Mouse (Mus musculus) liver, embryonic 12.5 days (tissue): ENCODE measurements at regions not wholly inside any gene's neighbourhood (a gene's known extent, or its start where the extent isn't known, plus 50 kb on each side); places are given as distances from the start of the nearest gene placed in this dataset.
A peak's percentile ranks its signal among the peaks of the same experiment; 100 is the strongest.

Experiments
- ATAC-seq: fragments of 200-750 bp; cut with Nextera tagmentation; 2 replicates; pipeline ENCODE4 v1.8.0; 2017; ENCODE audit warnings: moderate number of reproducible peaks, mild to moderate bottlenecking, moderate library complexity
- H3K27ac ChIP-seq: fragments of 300-500 bp; sonication (generic); 2 replicates; pipeline ENCODE4 v1.5.1; 2016; ENCODE audit warnings: mild to moderate bottlenecking
- H3K27me3 ChIP-seq: fragments of 300-500 bp; sonication (generic); replicated peaks from 2 replicates; pipeline ENCODE4 v1.6.1; 2016; ENCODE audit warnings: mild to moderate bottlenecking, moderate library complexity
- H3K36me3 ChIP-seq: fragments of 300-500 bp; sonication (generic); 2 replicates; pipeline ENCODE4 v1.6.1; 2016; ENCODE audit warnings: mild to moderate bottlenecking, moderate library complexity
- H3K4me1 ChIP-seq: fragments of 300-500 bp; sonication (generic); 2 replicates; pipeline ENCODE4 v1.6.1; 2016
- H3K4me2 ChIP-seq: fragments of 300-500 bp; sonication (generic); 2 replicates; pipeline ENCODE4 v1.6.1; 2016; ENCODE audit warnings: mild to moderate bottlenecking, moderate library complexity
- H3K4me3 ChIP-seq: fragments of 300-500 bp; sonication (generic); 2 replicates; pipeline ENCODE4 v1.5.1; 2016; ENCODE audit warnings: mild to moderate bottlenecking, moderate library complexity
- H3K9ac ChIP-seq: fragments of 300-500 bp; sonication (generic); 2 replicates; pipeline ENCODE4 v1.6.1; 2016; ENCODE audit warnings: mild to moderate bottlenecking, moderate library complexity
- H3K9me3 ChIP-seq: fragments of 300-500 bp; sonication (generic); replicated peaks from 2 replicates; pipeline ENCODE4 v1.6.1; 2016; ENCODE audit warnings: mild to moderate bottlenecking, moderate library complexity
- WGBS: fragments of 180-500 bp; shearing (Covaris S2); methylation state at CpG from one replicate; pipeline ENCODE4 v1.1.7; 2016; ENCODE audit not compliant: insufficient replicate concordance; 5-methylcytosine and 5-hydroxymethylcytosine counted together

DNA sequence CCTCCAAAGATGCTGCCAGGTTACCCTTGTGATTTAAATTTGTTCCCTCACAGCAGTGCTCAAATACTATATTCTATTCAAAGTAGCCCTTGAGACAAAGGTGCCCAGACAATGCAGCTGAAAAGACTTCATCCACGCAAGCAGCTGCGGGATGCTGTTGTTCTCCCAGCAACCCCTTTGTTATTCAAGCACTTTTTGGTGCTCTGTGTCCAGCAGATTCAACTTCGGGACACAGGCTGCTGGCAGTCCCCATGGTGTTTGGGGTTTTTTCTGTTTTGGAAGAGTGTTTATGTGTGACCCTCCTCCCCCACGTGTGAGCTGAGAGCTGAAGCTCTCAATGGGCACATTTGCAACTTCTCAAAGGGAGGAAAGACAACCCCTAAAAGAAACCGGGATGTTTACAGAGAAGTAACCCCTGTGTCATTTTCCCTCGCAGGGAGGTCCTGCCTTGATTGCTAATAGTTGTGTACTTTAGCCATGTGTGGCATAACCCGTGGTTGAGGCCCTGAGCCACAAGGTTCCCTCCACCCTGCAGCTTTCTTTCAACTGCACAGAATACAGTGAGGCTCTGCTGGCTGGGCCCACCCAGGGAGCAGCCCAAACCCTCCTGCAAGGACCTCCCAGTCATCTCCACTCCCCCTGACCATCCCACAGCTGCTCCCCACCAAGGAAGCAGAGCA, 108.9 kb downstream of the Hsd17b3 start:
- WGBS = 19% methylated on average over 7 of the region's 7 CpGs
- no peaks in the 10 kb centered on the region for H3K27me3 ChIP-seq
- H3K4me3 ChIP-seq = no peak overlapping the region
- H3K4me1 ChIP-seq = peaks cover 5% of the 10 kb centered on the region; the same call in 1 of the 2 replicates
- ATAC-seq = no peak
- no peaks in the 10 kb centered on the region for H3K9me3 ChIP-seq
- no peak overlapping the region for H3K4me2 ChIP-seq
- no peaks in the 10 kb centered on the region for H3K36me3 ChIP-seq
- H3K27ac ChIP-seq = 0 out of 2 replicates have a peak overlapping the region, but pooled peaks have one; percentile 21
- H3K9ac ChIP-seq = no peak overlapping the region

GRCm38 (mm10) chr13:63979581-63979980, 109.4 kb downstream of the Hsd17b3 start:
- Histone ChIP-seq H3K36me3 (no peaks in the 10 kb centered on the region), H3K4me3 (no peak overlapping the region), H3K27ac (no peak overlapping the region), H3K27me3 (no peaks in the 10 kb centered on the region), H3K9me3 (no peaks in the 10 kb centered on the region), H3K9ac (no peak overlapping the region), H3K4me2 (no peak overlapping the region), H3K4me1 (peaks cover 5% of the 10 kb centered on the region; the same call in 1 of the 2 replicates)
- WGBS = 23% methylated on average over 1 of the region's 1 CpGs
- no peak for ATAC-seq

DNA sequence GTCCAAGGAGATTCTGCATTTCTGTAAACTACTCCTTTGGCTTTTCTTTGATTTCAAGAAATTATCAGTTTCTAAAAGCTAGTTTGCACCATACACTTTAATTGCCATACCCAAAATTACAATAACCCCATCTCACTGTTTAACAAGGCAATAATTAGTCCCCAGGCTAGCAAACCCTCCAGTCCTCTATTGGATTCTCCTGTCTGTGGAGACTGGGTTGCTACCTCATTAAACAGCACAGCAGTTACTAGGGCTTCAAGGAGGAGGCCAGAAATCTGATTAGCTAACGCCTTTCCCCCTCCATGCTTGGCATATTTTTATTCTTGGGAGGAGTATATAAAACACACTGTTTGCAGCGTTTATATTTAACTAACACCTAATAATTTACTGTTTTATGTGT, 119.1 kb downstream of the Hsd17b3 start:
- Histone ChIP-seq H3K4me1 (no peaks in the 10 kb centered on the region), H3K9ac (no peak overlapping the region), H3K27me3 (no peaks in the 10 kb centered on the region), H3K36me3 (no peaks in the 10 kb centered on the region), H3K4me3 (no peak overlapping the region), H3K27ac (no peak overlapping the region), H3K4me2 (no peak overlapping the region), H3K9me3 (no peaks in the 10 kb centered on the region)
- WGBS = 70% methylated on average over 2 of the region's 2 CpGs
- no peak for ATAC-seq

DNA sequence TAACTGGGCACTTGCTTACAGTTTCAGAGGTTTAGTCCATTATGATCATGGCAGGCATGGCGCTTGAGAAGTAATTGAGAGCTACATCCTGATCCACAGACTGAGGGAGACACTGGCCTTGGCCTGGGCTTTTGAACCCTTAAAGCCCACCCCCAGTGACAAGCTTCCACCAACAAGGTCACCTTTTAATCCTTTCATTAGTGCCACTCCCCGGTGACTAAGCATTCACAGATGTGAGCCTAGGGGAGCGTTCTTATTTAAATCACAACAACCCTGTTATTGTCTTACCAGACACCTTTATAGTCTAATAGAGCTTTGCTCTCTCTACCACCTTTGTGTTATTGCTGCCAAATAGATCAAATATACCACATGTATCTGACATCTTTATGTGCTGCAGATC, 120.4 kb downstream of the Hsd17b3 start:
- H3K4me2 ChIP-seq = no peak overlapping the region
- no peak overlapping the region for H3K4me3 ChIP-seq
- H3K27me3 ChIP-seq = no peaks in the 10 kb centered on the region
- no peak for ATAC-seq
- H3K9me3 ChIP-seq = no peaks in the 10 kb centered on the region
- no peak overlapping the region for H3K27ac ChIP-seq
- WGBS = 72% methylated on average over 3 of the region's 3 CpGs
- no peaks in the 10 kb centered on the region for H3K36me3 ChIP-seq
- H3K9ac ChIP-seq = no peak overlapping the region
- no peaks in the 10 kb centered on the region for H3K4me1 ChIP-seq

- Histone ChIP-seq H3K4me3 (no peak overlapping the region), H3K9me3 (0 out of 2 replicates have a peak, but pooled peaks cover 10% of the 10 kb centered on the region), H3K4me2 (no peak overlapping the region), H3K27ac (no peak overlapping the region), H3K4me1 (no peaks in the 10 kb centered on the region), H3K9ac (no peak overlapping the region), H3K27me3 (no peaks in the 10 kb centered on the region), H3K36me3 (no peaks in the 10 kb centered on the region)
- 48% methylated on average over 5 of the region's 5 CpGs for WGBS
- no peak for ATAC-seq
Measured at GRCm38 (mm10) chr13:63957098-63957497, 131.9 kb downstream of the Hsd17b3 start.

DNA sequence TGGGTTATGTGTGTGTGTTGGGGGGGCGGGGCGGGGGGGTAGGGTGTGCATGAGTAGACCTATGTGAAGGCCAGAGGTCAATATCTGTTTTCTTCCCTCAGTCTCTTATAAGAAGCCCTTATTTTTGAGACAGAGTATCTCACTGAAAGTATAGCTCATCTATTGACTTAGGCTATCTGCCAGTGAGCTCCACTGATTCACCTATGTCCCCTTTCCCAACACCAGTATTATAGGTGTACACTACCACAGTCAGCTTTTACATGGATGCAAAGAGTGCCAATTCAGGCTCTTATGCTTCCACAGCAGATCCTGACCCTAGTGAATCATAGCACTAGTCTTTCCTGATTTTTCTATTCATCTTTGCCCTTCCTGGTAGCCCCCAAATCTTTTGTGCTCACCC, 134.7 kb downstream of the Hsd17b3 start:
- 0 out of 2 replicates have a peak, but pooled peaks cover 9% of the 10 kb centered on the region for H3K4me1 ChIP-seq
- H3K4me3 ChIP-seq = no peak overlapping the region
- no peak overlapping the region for H3K4me2 ChIP-seq
- H3K27me3 ChIP-seq = no peaks in the 10 kb centered on the region
- H3K9me3 ChIP-seq = 0 out of 2 replicates have a peak, but pooled peaks cover 8% of the 10 kb centered on the region
- WGBS = 80% methylated on average over 2 of the region's 2 CpGs
- H3K36me3 ChIP-seq = no peaks in the 10 kb centered on the region
- no peak for ATAC-seq
- H3K27ac ChIP-seq = no peak overlapping the region
- H3K9ac ChIP-seq = no peak overlapping the region

DNA sequence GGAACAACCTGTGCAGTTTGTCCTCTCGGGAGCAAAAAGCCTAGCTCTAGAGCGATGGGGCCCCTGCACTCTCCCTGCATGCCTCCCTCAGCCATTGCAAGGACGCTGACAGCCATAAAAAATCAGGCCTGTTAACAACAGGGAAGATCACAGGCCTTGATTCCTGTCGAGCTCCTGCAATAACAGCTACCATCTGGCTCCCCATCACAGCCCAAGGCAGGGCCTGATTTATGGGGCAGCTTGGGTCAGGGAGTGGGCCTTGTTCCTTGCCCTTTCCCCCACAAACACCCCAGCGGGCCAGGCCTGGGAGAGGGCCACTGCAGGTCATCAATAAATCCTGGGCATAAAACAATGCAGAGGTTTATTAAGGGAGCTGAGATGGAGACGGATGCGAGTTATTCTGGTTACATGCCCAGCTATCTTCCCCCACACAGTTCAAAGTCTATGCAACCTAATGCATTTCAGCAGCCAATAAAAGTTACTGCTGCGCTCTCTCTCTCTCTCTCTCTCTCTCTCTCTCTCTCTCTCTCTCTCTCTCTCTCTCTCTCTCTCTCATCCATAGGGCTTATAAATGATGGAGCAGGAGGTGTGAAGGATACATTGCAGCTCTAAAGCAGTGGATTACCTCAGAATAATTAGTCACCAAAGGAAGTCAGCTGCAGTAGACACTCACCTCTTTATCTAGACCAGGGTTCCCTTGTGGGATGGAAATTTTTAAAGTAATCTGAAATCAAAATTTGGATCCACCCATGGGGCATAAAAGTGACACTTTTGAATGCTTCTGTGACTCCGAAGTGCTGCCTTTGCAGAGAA, 136.9 kb downstream of the Hsd17b3 start:
- no peak overlapping the region for H3K9ac ChIP-seq
- H3K9me3 ChIP-seq = no peaks in the 10 kb centered on the region
- H3K4me2 ChIP-seq = no peak overlapping the region
- H3K27ac ChIP-seq = no peak overlapping the region
- WGBS = 59% methylated on average over 9 of the region's 9 CpGs
- 0 out of 2 replicates have a peak, but pooled peaks cover 9% of the 10 kb centered on the region for H3K4me1 ChIP-seq
- no peak for ATAC-seq
- no peaks in the 10 kb centered on the region for H3K27me3 ChIP-seq
- H3K4me3 ChIP-seq = no peak overlapping the region
- no peaks in the 10 kb centered on the region for H3K36me3 ChIP-seq

DNA sequence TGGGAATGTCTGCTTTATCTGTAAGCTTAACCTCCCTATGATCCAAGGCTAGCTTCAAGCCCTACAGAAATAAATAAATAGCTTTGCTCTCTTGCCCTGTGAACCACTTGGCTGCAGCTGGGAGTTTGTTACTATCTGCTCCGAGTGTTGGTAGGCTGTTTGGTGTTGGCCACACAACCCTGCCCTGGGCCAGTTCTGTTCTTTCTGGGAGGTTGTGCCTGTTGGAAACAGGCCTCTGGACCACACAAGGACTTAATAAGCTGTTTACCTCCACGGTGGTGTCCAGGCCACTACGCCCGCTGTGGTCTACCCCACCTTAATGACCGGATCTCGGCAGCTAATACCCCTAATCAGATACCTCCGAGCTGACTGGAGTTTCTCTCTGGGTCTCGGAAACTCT, 136.1 kb downstream of the Ercc6l2 start:
- H3K36me3 ChIP-seq = no peaks in the 10 kb centered on the region
- no peak overlapping the region for H3K9ac ChIP-seq
- no peaks in the 10 kb centered on the region for H3K9me3 ChIP-seq
- H3K4me3 ChIP-seq = no peak overlapping the region
- 64% methylated on average over 8 of the region's 8 CpGs for WGBS
- H3K27me3 ChIP-seq = no peaks in the 10 kb centered on the region
- H3K4me1 ChIP-seq = 0 out of 2 replicates have a peak, but pooled peaks cover 9% of the 10 kb centered on the region
- no peak for ATAC-seq
- H3K27ac ChIP-seq = no peak overlapping the region
- no peak overlapping the region for H3K4me2 ChIP-seq
